Mouse (Mus musculus) lung, embryonic 14.5 days (tissue): ENCODE measurements at regions not wholly inside any gene's neighbourhood (a gene's known extent, or its start where the extent isn't known, plus 50 kb on each side); places are given as distances from the start of the nearest gene placed in this dataset.

Experiments used
- ATAC-seq: fragments of 200-750 bp; cut with Nextera tagmentation; 2 replicates; pipeline ENCODE4 v1.8.0; 2017; ENCODE audit warnings: mild to moderate bottlenecking, moderate TSS enrichment, moderate library complexity; ENCODE audit not compliant: insufficient read depth
- DNase-seq: peaks from one replicate; pipeline ENCODE4 v3.0.0-alpha.2; 2015
- H3K27ac ChIP-seq: fragments of 300-500 bp; sonication (generic); 2 replicates; pipeline ENCODE4 v1.5.1; 2014; ENCODE audit warnings: low read depth, mild to moderate bottlenecking, moderate library complexity
- H3K27me3 ChIP-seq: fragments of 300-500 bp; sonication (generic); 2 replicates; pipeline ENCODE4 v1.6.1; 2014; ENCODE audit warnings: low read length, control low read depth; ENCODE audit not compliant: insufficient read depth
- H3K36me3 ChIP-seq: fragments of 300-500 bp; sonication (generic); 2 replicates; pipeline ENCODE4 v1.6.1; 2014; ENCODE audit warnings: control low read depth; ENCODE audit not compliant: insufficient read depth
- H3K4me1 ChIP-seq: fragments of 300-500 bp; sonication (generic); 2 replicates; pipeline ENCODE4 v1.6.1; 2014; ENCODE audit warnings: antibody characterized with exemption, control low read depth; ENCODE audit not compliant: insufficient read depth
- H3K4me2 ChIP-seq: fragments of 300-500 bp; sonication (generic); 2 replicates; pipeline ENCODE4 v1.6.1; 2014; ENCODE audit warnings: mild to moderate bottlenecking
- H3K4me3 ChIP-seq: fragments of 300-500 bp; sonication (generic); 2 replicates; pipeline ENCODE4 v1.5.1; 2014; ENCODE audit warnings: low read depth, low read length
- H3K9ac ChIP-seq: fragments of 300-500 bp; sonication (generic); 2 replicates; pipeline ENCODE4 v1.6.1; 2014
- H3K9me3 ChIP-seq: fragments of 300-500 bp; sonication (generic); 2 replicates; pipeline ENCODE4 v1.6.1; 2016; ENCODE audit warnings: low read depth, low read length, control low read depth
- CTCF ChIP-seq: IDR thresholded peaks from 2 replicates; pipeline ENCODE4 v1.5.1; 2016; ENCODE audit warnings: antibody characterized with exemption, low read depth
- WGBS: fragments of 180-500 bp; shearing (Covaris S2); extraction: QIAGEN DNeasy Blood & Tissue Kit; methylation state at CpG from one replicate; pipeline ENCODE4 v1.1.7; 2014; 5-methylcytosine and 5-hydroxymethylcytosine counted together

DNA sequence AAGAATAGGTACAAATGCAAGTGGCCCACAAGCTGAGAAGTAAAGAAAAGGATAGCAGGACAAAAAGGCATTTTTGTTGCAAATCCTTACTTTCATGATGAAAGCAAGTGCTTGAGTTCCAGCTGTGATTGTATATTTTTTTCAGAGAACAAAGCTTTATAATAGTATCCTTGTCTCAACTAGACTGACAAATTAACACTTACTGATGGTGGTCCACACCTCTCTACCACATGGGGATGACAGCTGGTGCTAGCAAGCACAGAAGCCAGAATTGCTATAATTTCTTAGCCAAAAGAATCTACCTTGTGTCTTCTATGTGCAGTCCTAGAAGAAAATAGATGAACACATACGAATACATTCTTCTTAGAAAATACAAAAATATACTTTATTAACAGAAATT, 1150.8 kb upstream of the Tenm4 start:
- DNase-seq: no peak
- Histone ChIP-seq H3K4me3 (no peak overlapping the region), H3K27ac (no peak overlapping the region), H3K9ac (no peak overlapping the region), H3K4me2 (no peak overlapping the region), H3K9me3 (no peaks in the 10 kb centered on the region), H3K27me3 (no peaks in the 10 kb centered on the region), H3K36me3 (no peaks in the 10 kb centered on the region), H3K4me1 (no peaks in the 10 kb centered on the region)
- WGBS: 76% methylated on average over 1 of the region's 1 CpGs
- ATAC-seq: no peak
- no peak for TF ChIP-seq CTCF

DNA sequence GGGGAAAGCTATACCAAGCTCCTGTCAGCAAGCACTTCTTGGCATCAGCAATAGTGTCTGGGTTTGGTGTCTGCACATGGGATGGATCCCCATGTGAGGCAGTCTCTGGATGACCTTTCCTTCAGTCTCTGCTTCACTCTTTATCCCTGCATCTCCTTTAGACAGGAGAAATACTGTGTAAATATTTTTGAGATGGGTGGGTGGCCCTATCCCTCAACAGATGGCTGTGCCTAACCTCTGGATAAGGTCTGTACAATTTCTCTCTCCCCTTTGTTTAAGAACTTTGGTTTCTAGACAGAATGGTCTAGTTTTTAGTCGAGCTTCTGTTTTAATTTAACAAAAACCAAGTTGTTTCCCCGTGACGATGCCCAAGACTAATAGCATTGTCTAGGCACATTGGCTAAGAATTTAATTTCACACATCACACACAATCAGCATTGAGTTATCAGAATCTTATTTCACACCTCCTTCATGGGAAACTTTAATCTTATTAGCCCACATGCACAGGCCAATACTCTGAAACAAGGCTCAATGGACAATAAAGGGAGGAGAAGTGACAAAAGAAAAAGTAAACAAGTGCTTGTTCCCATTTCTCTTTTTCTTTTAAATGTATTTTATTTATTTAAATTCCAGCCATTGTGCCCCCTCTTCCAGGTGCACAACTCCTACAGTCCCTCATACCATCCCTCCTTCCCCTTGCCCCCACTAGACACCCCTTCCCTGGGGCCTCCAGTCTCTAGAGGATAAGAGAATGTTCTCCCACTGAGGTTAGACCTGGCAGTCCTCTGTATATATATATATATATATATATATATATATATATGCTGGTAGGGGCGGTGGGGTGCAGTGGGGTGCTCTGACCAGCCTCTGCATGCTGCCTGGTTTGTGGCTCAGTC, 1142.9 kb upstream of the Tenm4 start:
- Histone ChIP-seq H3K4me2 (no peak overlapping the region), H3K4me1 (no peaks in the 10 kb centered on the region), H3K27me3 (no peaks in the 10 kb centered on the region), H3K9me3 (no peaks in the 10 kb centered on the region), H3K9ac (no peak overlapping the region), H3K4me3 (no peak overlapping the region), H3K27ac (no peak overlapping the region), H3K36me3 (no peaks in the 10 kb centered on the region)
- DNase-seq: no peak
- 81% methylated on average over 4 of the region's 4 CpGs for WGBS
- no peak for TF ChIP-seq CTCF
- no peak for ATAC-seq
